Mouse (Mus musculus) liver, embryonic 11.5 days (tissue): ENCODE results near the gene Lrrc71. TPM values are rescaled to one million over a fixed set of nuclear protein-coding genes. Genes with fewer than 3 reads are reported as not detected.

ENCODE experiments used
- ATAC-seq: fragments of 200-750 bp; cut with Nextera tagmentation; replicated peaks from 2 replicates; pipeline ENCODE4 v1.8.0; 2017; ENCODE audit warnings: moderate number of reproducible peaks, mild to moderate bottlenecking, moderate TSS enrichment, moderate library complexity; ENCODE audit not compliant: low FRiP score
- DNase-seq: peaks from one replicate; pipeline ENCODE4 v3.0.0-alpha.2; 2017; ENCODE audit warnings: low spot score
- H3K27ac ChIP-seq: fragments of 300-500 bp; sonication (generic); 2 replicates; pipeline ENCODE4 v1.5.1; 2014; ENCODE audit warnings: mild to moderate bottlenecking, low read depth, low read length, control low read depth
- H3K27me3 ChIP-seq: fragments of 300-500 bp; sonication (generic); replicated peaks from 2 replicates; pipeline ENCODE4 v1.6.1; 2014; ENCODE audit warnings: low read length, mixed read lengths; ENCODE audit not compliant: control insufficient read depth, insufficient read depth
- H3K36me3 ChIP-seq: fragments of 300-500 bp; sonication (generic); 2 replicates; pipeline ENCODE4 v1.6.1; 2014; ENCODE audit warnings: mild to moderate bottlenecking, low read length, moderate library complexity, mixed read lengths; ENCODE audit not compliant: control insufficient read depth, insufficient read depth
- H3K4me1 ChIP-seq: fragments of 300-500 bp; sonication (generic); replicated peaks from 2 replicates; pipeline ENCODE4 v1.6.1; 2014; ENCODE audit warnings: low read length, mixed read lengths; ENCODE audit not compliant: control insufficient read depth, insufficient read depth
- H3K4me2 ChIP-seq: fragments of 300-500 bp; sonication (generic); 2 replicates; pipeline ENCODE4 v1.6.1; 2014; ENCODE audit warnings: mild to moderate bottlenecking, control low read depth, moderate library complexity
- H3K4me3 ChIP-seq: fragments of 300-500 bp; sonication (generic); 2 replicates; pipeline ENCODE4 v1.5.1; 2014; ENCODE audit warnings: low read depth, low read length, control low read depth
- H3K9ac ChIP-seq: fragments of 300-500 bp; sonication (generic); 2 replicates; pipeline ENCODE4 v1.6.1; 2014; ENCODE audit warnings: low read depth, low read length, control low read depth
- H3K9me3 ChIP-seq: fragments of 300-500 bp; sonication (generic); 2 replicates; pipeline ENCODE4 v1.6.1; 2016; ENCODE audit warnings: low read length, inconsistent platforms, mixed read lengths; ENCODE audit not compliant: control insufficient read depth
- WGBS: fragments of 180-500 bp; shearing (Covaris S2); extraction: QIAGEN DNeasy Blood & Tissue Kit; methylation state at CpG from one replicate; pipeline ENCODE4 v1.1.7; 2014; 5-methylcytosine and 5-hydroxymethylcytosine counted together
- polyA plus RNA-seq: library from polyadenylated mRNA; unstranded; fragments of >200 nt; fragmentation: Nextera tagmentation; extraction: Ambion mirVana; gene quantifications from 2 replicates; pipeline ENCODE4 v1.2.1, GENCODE M21; 2014

The Lrrc71 gene
- polyA plus RNA-seq, 1 experiment from 2014 or later = 0.23 TPM

DNA sequence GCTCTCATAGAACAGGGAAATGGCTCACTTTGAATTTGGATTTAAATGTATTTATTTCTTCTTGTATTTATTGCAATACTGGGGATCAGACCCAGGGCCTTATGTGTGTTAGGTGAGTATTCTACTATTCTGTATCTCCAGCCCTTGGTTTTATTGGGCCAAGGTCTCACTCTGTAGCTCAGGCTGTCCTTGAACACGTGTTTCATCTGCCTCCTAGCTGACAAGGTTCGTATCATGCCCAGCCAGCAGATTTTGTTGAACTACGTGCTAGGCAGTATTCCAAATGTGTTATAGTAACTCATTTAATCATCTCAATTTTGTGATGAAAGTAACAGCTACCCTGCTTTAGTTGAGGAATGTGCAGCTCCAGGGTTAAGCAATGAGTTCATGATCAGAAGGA is 6.4 kb downstream of the Lrrc71 start:
- Histone ChIP-seq H3K9ac (no peak overlapping the region), H3K36me3 (no peaks in the 10 kb centered on the region; the same call in 1 of the 2 replicates), H3K4me1 (peaks cover 4% of the 10 kb centered on the region; the same call in 1 of the 2 replicates), H3K27me3 (no peaks in the 10 kb centered on the region; the same call in 1 of the 2 replicates), H3K9me3 (no peaks in the 10 kb centered on the region), H3K4me2 (no peak overlapping the region), H3K4me3 (no peak overlapping the region), H3K27ac (no peak overlapping the region)
- DNase-seq = no peak
- no peak for ATAC-seq
- WGBS = 88% methylated on average over 3 of the region's 3 CpGs

DNA sequence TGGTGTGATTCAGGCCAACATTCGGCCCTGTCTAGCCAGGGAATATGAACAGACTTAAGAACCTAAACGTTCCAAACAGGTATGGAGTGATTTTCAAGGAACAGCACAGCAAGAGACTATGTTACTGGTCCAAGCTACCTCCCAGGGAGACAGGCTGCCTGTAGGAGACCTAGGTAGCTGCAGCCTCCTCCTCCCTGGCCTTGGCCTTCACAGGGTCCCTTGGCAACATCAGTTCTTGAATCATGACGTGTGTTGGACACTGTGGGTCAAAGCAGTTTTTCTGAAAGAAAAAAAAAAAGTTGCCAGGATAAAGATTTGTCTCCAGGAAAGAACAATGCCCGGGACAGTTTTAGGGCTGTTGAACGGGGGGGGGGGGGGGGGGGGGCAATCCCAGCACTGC is 9.5 kb downstream of the Lrrc71 start:
- Histone ChIP-seq H3K4me2 (no peak overlapping the region), H3K27me3 (no peaks in the 10 kb centered on the region; the same call in 1 of the 2 replicates), H3K9me3 (no peaks in the 10 kb centered on the region), H3K4me3 (no peak overlapping the region), H3K9ac (no peak overlapping the region), H3K4me1 (no peaks in the 10 kb centered on the region), H3K36me3 (peaks cover 8% of the 10 kb centered on the region; the same call in 1 of the 2 replicates), H3K27ac (no peak overlapping the region)
- no peak for DNase-seq
- no peak for ATAC-seq
- WGBS = 70% methylated on average over 5 of the region's 5 CpGs

DNA sequence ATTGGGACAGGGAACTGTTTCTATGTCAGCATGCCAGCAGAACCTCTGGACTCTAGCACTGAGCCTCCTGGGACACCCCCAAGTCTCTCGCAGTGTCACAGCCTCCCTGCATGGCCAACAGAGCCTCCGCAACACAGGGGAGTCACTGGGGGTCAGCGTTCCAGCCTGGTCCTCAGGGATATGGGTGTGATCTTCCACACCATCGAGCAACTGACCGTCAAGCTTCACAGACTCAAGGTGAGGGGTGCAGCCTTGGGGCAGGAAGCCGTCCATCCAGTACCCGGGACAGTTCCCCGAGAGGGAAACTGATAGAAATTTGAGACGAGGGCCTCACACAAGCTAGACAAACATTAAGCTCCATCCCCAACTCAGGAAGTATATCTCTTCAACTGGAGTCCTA is 13.1 kb downstream of the Lrrc71 start:
- H3K9me3 ChIP-seq = no peaks in the 10 kb centered on the region
- no peak overlapping the region for H3K4me2 ChIP-seq
- no peak overlapping the region for H3K27ac ChIP-seq
- no peaks in the 10 kb centered on the region for H3K4me1 ChIP-seq
- H3K9ac ChIP-seq = no peak overlapping the region
- H3K4me3 ChIP-seq = no peak overlapping the region
- 72% methylated on average over 9 of the region's 9 CpGs for WGBS
- ATAC-seq = no peak
- no peaks in the 10 kb centered on the region for H3K27me3 ChIP-seq
- no peak for DNase-seq
- H3K36me3 ChIP-seq = peaks cover 8% of the 10 kb centered on the region; the same call in 1 of the 2 replicates

DNA sequence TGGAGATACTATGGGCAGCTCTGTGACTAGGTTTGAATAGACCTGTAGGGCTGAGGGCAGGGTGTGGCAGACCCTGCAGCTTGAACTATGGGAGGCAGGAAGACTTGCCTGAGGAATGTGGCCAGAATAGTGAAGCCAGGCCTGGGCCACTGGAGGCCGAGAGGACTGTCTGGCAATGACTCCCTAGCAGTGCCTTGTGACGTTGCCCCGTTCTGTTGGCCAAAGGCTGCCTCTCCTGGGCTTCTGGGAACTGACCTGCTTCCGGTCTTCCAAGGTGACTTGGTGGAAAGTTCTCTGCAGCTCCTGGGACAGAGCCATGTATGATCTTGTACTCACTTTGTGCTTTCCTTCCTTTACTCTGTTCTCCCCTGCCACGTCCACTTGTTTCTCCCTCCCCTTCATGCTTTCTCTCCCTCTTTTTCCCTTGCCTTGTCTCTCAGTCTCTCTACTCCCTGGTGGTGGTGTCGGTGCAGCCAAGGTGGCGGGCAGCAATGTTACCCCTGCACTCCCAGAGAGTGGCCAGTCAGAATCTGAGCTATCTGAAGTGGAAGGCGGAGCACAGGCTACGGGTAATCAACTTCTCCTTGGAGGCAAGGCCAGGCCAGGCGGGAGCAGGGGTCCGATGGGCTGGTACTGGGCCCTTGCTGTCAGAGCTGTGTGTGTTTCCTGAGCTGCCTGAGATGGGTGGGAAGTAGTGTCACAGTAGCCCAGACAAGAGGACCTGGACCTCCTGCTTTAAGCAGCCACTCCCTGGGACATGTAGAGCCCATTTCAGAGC is 14.3 kb downstream of the Lrrc71 start:
- WGBS = 80% methylated on average over 11 of the region's 11 CpGs
- no peak for ATAC-seq
- H3K4me3 ChIP-seq = no peak overlapping the region
- H3K9me3 ChIP-seq = no peaks in the 10 kb centered on the region
- no peak overlapping the region for H3K9ac ChIP-seq
- H3K4me2 ChIP-seq = no peak overlapping the region
- H3K36me3 ChIP-seq = peaks cover 8% of the 10 kb centered on the region; the same call in 1 of the 2 replicates
- no peaks in the 10 kb centered on the region for H3K27me3 ChIP-seq
- DNase-seq = no peak
- no peak overlapping the region for H3K27ac ChIP-seq
- H3K4me1 ChIP-seq = no peaks in the 10 kb centered on the region

DNA sequence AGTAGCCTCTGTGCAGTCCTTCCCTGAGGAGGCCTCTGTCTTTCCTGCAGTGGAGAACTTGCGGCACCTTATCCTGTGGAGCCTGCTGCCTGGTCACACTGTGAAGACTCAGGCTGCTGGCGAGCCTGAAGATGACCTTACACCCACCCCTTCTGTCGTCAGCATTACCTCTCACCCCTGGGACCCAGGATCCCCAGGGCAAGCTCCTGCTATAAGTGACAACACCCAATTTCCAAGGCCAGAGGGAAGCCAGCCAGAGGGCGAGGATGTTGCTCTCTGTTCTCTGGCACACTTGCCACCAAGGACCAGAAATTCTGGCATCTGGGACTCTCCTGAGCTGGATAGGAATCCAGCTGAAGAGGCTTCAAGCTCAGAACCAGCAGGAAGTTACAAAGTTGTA is 15.3 kb downstream of the Lrrc71 start:
- no peak overlapping the region for H3K4me2 ChIP-seq
- H3K9me3 ChIP-seq = no peaks in the 10 kb centered on the region
- ATAC-seq = no peak
- no peak overlapping the region for H3K4me3 ChIP-seq
- H3K9ac ChIP-seq = no peak overlapping the region
- H3K36me3 ChIP-seq = peaks cover 11% of the 10 kb centered on the region
- WGBS = 69% methylated on average over 4 of the region's 4 CpGs
- no peak for DNase-seq
- H3K27ac ChIP-seq = no peak overlapping the region
- no peaks in the 10 kb centered on the region for H3K27me3 ChIP-seq
- H3K4me1 ChIP-seq = no peaks in the 10 kb centered on the region

DNA sequence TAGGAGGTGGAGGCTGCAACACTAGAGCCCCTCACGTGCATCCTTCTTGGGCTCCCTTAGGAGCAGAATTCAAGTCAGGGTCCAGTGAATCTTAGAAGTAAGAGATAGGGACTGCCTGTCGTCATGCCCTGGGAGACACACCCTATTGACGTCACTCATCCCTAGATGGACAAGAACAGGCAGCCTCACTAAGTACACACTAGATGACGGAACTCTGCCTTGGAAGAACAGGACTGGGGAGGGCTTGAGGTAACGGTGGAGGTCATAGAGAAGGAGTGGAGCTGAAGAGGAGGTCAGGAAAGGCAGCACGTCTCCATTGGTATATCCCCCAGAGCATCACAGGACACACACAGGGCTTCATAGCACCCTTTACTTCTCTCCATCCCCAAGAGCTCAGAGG is 19.7 kb downstream of the Lrrc71 start:
- WGBS = 78% methylated on average over 6 of the region's 6 CpGs
- no peak overlapping the region for H3K27ac ChIP-seq
- H3K4me3 ChIP-seq = no peak overlapping the region
- DNase-seq = no peak
- peaks cover 6% of the 10 kb centered on the region for H3K36me3 ChIP-seq
- no peak overlapping the region for H3K4me2 ChIP-seq
- no peaks in the 10 kb centered on the region for H3K9me3 ChIP-seq
- H3K9ac ChIP-seq = no peak overlapping the region
- no peak for ATAC-seq
- H3K4me1 ChIP-seq = no peaks in the 10 kb centered on the region
- H3K27me3 ChIP-seq = no peaks in the 10 kb centered on the region

DNA sequence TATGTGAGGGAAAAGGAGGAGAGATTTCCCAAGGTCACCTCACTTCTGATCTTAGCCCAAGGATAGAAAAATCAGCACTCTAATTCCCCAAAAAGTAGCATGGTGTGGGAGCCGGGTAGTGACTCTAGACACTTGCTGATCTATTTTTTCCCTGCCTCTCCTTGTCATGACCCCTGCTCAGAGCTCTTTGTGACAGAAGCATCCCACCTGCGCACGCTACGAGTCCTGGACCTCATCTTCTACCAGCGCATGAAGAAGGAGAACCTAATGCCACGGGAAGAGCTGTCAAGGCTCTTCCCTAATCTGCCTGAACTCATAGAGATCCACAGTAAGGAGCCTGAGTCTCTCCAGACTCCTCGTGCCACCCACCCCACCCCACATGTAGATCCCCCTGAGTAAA is 22.2 kb downstream of the Lrrc71 start:
- Histone ChIP-seq H3K36me3 (peaks cover 9% of the 10 kb centered on the region), H3K9me3 (no peaks in the 10 kb centered on the region), H3K4me3 (no peak overlapping the region), H3K27me3 (no peaks in the 10 kb centered on the region), H3K27ac (no peak overlapping the region), H3K4me2 (no peak overlapping the region), H3K9ac (no peak overlapping the region), H3K4me1 (no peaks in the 10 kb centered on the region)
- DNase-seq = no peak
- ATAC-seq = no peak
- 88% methylated on average over 7 of the region's 7 CpGs for WGBS

DNA sequence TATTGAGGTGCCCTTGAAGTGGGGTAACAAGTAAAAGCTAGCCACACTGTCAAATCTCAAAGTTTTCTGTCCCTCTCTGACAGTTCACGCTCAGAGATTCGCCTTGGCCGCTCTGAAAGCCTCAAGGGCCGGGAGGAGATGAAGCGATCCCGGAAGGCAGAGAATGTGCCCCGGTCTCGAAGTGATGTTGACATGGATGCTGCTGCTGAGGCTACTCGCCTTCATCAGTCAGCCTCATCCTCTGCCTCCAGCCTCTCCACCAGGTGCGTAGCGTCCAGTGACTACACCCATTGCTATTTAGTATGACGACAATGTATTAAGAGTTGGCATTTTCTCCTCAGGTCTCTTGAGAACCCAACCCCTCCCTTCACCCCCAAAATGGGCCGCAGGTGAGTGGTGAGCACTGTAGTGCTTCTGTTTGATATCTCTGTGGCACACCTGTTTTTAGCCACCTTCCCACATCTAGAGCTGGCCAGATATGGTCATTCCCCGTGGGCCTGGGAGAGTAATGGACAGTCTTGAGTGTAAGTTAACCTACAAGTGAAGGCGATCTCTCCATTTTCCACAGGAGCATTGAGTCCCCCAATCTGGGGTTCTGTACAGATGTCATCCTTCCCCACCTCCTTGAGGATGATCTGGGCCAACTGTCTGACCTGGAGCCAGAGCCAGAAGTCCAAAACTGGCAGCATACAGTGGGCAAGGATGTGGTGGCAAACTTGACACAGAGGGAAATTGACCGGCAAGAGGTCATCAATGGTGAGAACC is 22.8 kb downstream of the Lrrc71 start:
- Histone ChIP-seq H3K9me3 (no peaks in the 10 kb centered on the region), H3K4me2 (no peak overlapping the region), H3K9ac (no peak overlapping the region), H3K27ac (no peak overlapping the region), H3K36me3 (peaks cover 9% of the 10 kb centered on the region), H3K4me3 (no peak overlapping the region), H3K27me3 (no peaks in the 10 kb centered on the region), H3K4me1 (no peaks in the 10 kb centered on the region)
- WGBS = 93% methylated on average over 16 of the region's 16 CpGs
- no peak for ATAC-seq
- DNase-seq = no peak
